Mouse (Mus musculus) liver, embryonic 11.5 days (tissue): ENCODE data around the gene Ddah1. TPM values are rescaled to one million over a fixed set of nuclear protein-coding genes. Genes with fewer than 3 reads are reported as not detected.
"Not testable (repeated sequence)": the region's sequence is repeated elsewhere in the genome, so short reads cannot be mapped to it uniquely, and the experiment has no call there.

Experiments used
- ATAC-seq: fragments of 200-750 bp; cut with Nextera tagmentation; replicated peaks from 2 replicates; pipeline ENCODE4 v1.8.0; 2017; ENCODE audit warnings: moderate number of reproducible peaks, mild to moderate bottlenecking, moderate TSS enrichment, moderate library complexity; ENCODE audit not compliant: low FRiP score
- DNase-seq: peaks from one replicate; pipeline ENCODE4 v3.0.0-alpha.2; 2017; ENCODE audit warnings: low spot score
- H3K27ac ChIP-seq: fragments of 300-500 bp; sonication (generic); 2 replicates; pipeline ENCODE4 v1.5.1; 2014; ENCODE audit warnings: mild to moderate bottlenecking, low read depth, low read length, control low read depth
- H3K27me3 ChIP-seq: fragments of 300-500 bp; sonication (generic); replicated peaks from 2 replicates; pipeline ENCODE4 v1.6.1; 2014; ENCODE audit warnings: low read length, mixed read lengths; ENCODE audit not compliant: control insufficient read depth, insufficient read depth
- H3K36me3 ChIP-seq: fragments of 300-500 bp; sonication (generic); 2 replicates; pipeline ENCODE4 v1.6.1; 2014; ENCODE audit warnings: mild to moderate bottlenecking, low read length, moderate library complexity, mixed read lengths; ENCODE audit not compliant: control insufficient read depth, insufficient read depth
- H3K4me1 ChIP-seq: fragments of 300-500 bp; sonication (generic); replicated peaks from 2 replicates; pipeline ENCODE4 v1.6.1; 2014; ENCODE audit warnings: low read length, mixed read lengths; ENCODE audit not compliant: control insufficient read depth, insufficient read depth
- H3K4me2 ChIP-seq: fragments of 300-500 bp; sonication (generic); 2 replicates; pipeline ENCODE4 v1.6.1; 2014; ENCODE audit warnings: mild to moderate bottlenecking, control low read depth, moderate library complexity
- H3K4me3 ChIP-seq: fragments of 300-500 bp; sonication (generic); 2 replicates; pipeline ENCODE4 v1.5.1; 2014; ENCODE audit warnings: low read depth, low read length, control low read depth
- H3K9ac ChIP-seq: fragments of 300-500 bp; sonication (generic); 2 replicates; pipeline ENCODE4 v1.6.1; 2014; ENCODE audit warnings: low read depth, low read length, control low read depth
- H3K9me3 ChIP-seq: fragments of 300-500 bp; sonication (generic); 2 replicates; pipeline ENCODE4 v1.6.1; 2016; ENCODE audit warnings: low read length, inconsistent platforms, mixed read lengths; ENCODE audit not compliant: control insufficient read depth
- WGBS: fragments of 180-500 bp; shearing (Covaris S2); extraction: QIAGEN DNeasy Blood & Tissue Kit; methylation state at CpG from one replicate; pipeline ENCODE4 v1.1.7; 2014; 5-methylcytosine and 5-hydroxymethylcytosine counted together
- polyA plus RNA-seq: library from polyadenylated mRNA; unstranded; fragments of >200 nt; fragmentation: Nextera tagmentation; extraction: Ambion mirVana; gene quantifications from 2 replicates; pipeline ENCODE4 v1.2.1, GENCODE M21; 2014

Ddah1 gene
- polyA plus RNA-seq, 1 experiment from 2014 or later, result 50.2 TPM

DNA sequence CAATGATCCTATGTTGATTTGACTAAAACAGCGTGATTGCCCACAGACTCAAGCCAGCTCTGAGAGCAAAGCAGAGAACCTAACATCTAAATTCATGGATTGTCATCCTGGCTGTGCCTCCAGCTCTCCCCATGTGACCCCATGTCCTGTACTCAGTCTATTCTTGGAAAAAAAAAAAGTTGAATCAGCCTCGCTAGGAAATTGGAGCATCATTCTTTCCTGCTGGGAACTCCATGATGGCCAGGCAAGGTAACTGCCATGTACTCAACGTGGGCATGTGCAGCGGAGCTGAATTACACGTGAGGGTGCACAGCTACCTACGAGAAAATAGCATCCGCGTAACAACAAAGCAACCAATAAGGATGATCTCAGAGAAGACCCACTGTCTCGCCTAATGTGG lies 114.2 kb downstream of the Ddah1 start:
- WGBS, result 88% methylated on average over 9 of the region's 9 CpGs
- H3K9ac ChIP-seq, result no peak overlapping the region
- no peaks in the 10 kb centered on the region for H3K9me3 ChIP-seq
- no peak for ATAC-seq
- H3K36me3 ChIP-seq, result no peaks in the 10 kb centered on the region
- H3K4me2 ChIP-seq, result no peak overlapping the region
- no peak for DNase-seq
- no peaks in the 10 kb centered on the region for H3K4me1 ChIP-seq
- no peak overlapping the region for H3K27ac ChIP-seq
- H3K27me3 ChIP-seq, result no peaks in the 10 kb centered on the region
- no peak overlapping the region for H3K4me3 ChIP-seq

DNA sequence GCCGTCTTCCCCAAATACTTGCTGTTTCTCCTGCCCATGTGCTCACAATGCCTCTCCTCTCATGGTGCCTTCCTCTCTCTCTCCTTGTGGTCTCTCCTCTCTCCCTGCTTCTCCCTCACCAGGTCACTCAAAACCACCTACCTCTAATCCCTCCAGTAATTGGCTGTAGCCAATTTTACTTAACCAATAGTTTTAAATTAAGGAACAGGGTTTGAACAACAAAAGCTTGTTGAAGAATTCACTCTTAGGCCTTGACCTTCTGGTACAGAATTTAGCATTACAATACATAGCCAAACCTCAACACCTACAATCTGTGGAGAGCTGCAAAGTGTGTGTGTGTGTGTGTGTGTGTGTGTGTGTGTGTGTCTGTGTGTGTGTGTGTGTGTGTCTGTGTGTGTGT lies 114.8 kb downstream of the Ddah1 start:
- H3K9ac ChIP-seq, result no peak overlapping the region
- H3K27ac ChIP-seq, result no peak overlapping the region

DNA sequence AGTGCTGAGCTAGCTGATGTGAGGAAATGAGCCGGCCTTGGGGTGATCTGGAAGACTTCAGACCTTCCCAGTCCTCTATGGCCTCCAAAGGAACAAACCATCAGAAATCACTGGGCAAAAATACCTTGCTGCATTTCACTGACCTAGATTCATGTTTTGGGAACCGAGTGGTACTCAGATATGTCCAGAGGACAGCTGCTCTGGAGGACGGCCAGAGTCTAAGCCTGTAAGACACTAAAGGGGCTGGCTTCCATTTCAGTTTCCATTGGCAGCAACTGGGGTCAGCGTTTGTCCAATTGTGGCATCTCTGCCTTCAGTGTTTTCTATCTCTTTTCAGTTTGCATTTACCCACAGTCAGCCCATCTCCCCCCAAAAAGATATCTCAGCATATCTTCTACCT lies 115.7 kb downstream of the Ddah1 start:
- Histone ChIP-seq H3K4me3 (no peak overlapping the region), H3K9me3 (no peaks in the 10 kb centered on the region), H3K27me3 (no peaks in the 10 kb centered on the region), H3K4me1 (no peaks in the 10 kb centered on the region), H3K9ac (no peak overlapping the region), H3K36me3 (no peaks in the 10 kb centered on the region), H3K27ac (no peak overlapping the region), H3K4me2 (no peak overlapping the region)
- DNase-seq, result no peak
- 77% methylated on average over 4 of the region's 4 CpGs for WGBS
- ATAC-seq, result no peak

More for the DNA sequence above, 114.8 kb downstream of the Ddah1 start:
- Histone ChIP-seq H3K4me1 (no peaks in the 10 kb centered on the region), H3K9me3 (no peaks in the 10 kb centered on the region), H3K27me3 (no peaks in the 10 kb centered on the region), H3K36me3 (no peaks in the 10 kb centered on the region), H3K4me3 (no peak overlapping the region), H3K4me2 (no peak overlapping the region)
- 88% methylated on average over 1 of the region's 1 CpGs for WGBS
- ATAC-seq (no peak), DNase-seq (no peak)

DNA sequence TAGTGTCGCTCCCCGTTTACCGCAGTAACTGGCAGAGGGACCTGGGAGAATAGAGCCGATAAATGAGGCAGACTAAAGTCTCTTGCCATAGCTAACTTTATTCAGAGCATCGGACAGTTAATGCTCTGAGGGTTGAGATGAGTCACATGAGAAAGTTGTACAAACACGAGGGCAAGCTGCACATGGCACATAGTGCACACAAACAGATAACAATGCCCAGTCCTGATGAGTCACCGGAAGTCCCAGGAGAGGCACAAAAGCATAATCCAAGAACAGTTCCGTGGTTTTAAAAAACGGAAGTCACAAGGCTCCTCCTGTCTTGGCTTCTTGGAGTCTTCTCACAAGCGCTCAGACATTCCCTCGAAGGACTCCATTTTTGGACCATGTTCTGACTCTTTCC lies 117.6 kb downstream of the Ddah1 start:
- DNase-seq (no peak), ATAC-seq (no peak)
- H3K9me3 ChIP-seq, result no peaks in the 10 kb centered on the region
- H3K36me3 ChIP-seq, result no peaks in the 10 kb centered on the region
- H3K4me1 ChIP-seq, result no peaks in the 10 kb centered on the region
- H3K4me2 ChIP-seq, result no peak overlapping the region
- H3K9ac ChIP-seq, result no peak overlapping the region
- H3K27ac ChIP-seq, result no peak overlapping the region
- WGBS, result 69% methylated on average over 11 of the region's 11 CpGs
- no peaks in the 10 kb centered on the region for H3K27me3 ChIP-seq
- no peak overlapping the region for H3K4me3 ChIP-seq

DNA sequence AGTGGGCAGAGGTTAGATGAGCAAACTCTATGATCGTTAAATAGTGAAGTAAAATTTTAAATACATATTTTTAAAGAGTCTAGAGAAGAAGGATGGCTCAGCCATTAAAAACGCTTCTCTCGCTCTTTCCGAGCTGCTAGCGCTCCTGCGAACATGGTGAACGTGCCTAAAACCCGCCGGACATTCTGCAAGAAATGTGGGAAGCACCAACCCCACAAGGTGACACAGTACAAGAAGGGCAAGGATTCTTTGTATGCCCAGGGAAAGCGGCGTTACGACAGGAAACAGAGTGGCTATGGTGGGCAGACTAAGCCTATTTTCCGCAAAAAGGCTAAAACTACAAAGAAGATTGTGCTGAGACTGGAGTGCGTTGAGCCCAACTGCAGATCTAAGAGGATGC lies 120.4 kb downstream of the Ddah1 start:
- H3K4me3 ChIP-seq, H3K27me3 ChIP-seq, H3K9me3 ChIP-seq, H3K36me3 ChIP-seq, DNase-seq, H3K4me1 ChIP-seq, H3K9ac ChIP-seq, H3K4me2 ChIP-seq, H3K27ac ChIP-seq, ATAC-seq: not testable (repeated sequence)
- 93% methylated on average over 13 of the region's 14 CpGs for WGBS

DNA sequence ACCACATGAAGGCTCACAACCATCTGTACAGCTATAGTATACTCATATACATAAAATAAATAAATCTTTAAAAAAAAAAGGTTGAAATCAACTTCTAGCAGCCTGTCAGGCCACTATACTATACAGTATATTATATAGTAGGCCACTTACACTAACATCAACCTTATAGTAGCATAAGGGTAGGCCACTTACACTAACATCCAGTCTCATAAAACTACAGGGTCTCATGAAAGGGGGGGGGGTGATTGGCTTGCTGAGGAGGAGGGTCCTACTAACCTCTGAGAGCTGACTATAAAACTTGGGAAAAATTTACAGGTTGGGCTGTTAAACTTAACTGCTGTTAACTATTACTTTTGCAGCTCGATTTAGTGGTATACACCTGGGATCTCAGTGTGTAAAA lies 121.9 kb downstream of the Ddah1 start:
- no peaks in the 10 kb centered on the region for H3K9me3 ChIP-seq
- WGBS, result 81% methylated on average over 1 of the region's 1 CpGs
- no peaks in the 10 kb centered on the region for H3K27me3 ChIP-seq
- ATAC-seq, result no peak
- H3K27ac ChIP-seq, result no peak overlapping the region
- H3K4me3 ChIP-seq, result no peak overlapping the region
- H3K9ac ChIP-seq, result no peak overlapping the region
- H3K36me3 ChIP-seq, result no peaks in the 10 kb centered on the region
- H3K4me2 ChIP-seq, result no peak overlapping the region
- DNase-seq, result no peak
- H3K4me1 ChIP-seq, result no peaks in the 10 kb centered on the region

DNA sequence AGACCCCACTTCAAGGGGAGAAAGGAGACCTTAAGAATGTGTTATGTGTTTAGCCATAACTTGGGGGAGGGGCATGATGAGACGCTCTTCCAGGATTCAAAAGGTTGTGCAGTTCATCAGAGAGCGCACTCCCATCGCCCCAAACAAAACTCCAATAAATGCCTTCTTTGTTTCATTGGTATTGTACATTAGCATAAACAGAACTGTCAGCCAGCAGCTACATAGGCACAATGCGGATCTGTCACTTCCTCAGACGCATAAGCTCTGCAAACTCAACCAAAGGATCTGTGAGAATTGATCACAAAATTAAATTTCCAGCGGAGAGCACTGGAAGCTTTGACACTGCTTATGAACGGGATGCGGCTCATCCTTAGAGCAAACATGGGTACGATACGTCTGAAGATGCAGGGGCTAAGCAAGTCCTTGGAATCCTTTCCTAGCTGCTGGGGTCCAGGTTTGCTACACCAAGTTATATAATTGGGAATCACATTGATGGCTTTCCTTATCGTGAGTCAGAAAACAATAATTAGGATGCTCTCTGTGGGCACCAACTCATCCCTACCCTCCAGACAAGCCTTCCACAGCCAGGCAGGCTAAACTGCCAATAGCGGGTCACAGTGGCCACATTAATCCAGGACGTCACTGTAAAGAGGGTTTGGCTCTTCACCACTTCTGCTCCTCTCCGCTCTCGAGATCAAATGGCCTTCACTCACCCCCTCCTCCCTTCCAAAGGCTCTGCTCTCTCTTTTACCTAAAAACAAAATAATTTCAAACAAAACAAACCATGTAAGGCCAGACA lies 123.8 kb downstream of the Ddah1 start:
- DNase-seq (no peak), ATAC-seq (no peak)
- no peaks in the 10 kb centered on the region for H3K27me3 ChIP-seq
- 87% methylated on average over 15 of the region's 15 CpGs for WGBS
- H3K4me3 ChIP-seq, result no peak overlapping the region
- H3K4me2 ChIP-seq, result no peak overlapping the region
- H3K9me3 ChIP-seq, result no peaks in the 10 kb centered on the region
- H3K36me3 ChIP-seq, result no peaks in the 10 kb centered on the region
- H3K27ac ChIP-seq, result no peak overlapping the region
- no peaks in the 10 kb centered on the region for H3K4me1 ChIP-seq
- H3K9ac ChIP-seq, result no peak overlapping the region

DNA sequence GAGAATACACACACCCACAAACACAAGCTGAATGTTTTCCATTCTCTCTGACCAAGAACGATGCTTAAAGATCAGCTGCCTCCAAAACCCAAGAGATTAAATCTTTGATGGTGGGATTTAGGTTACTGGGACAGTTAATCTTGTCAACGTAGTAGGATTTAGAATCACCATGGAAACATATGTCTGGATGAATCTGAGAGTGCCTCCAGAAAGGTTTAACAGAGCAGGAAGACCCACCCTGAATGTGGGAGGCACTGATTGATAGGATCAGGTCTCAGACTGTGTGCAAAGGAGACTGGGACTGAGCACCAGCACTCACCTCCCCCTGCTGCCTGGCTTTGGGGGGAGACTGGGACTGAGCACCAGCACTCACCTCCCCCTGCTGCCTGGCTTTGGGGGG lies 124.8 kb downstream of the Ddah1 start:
- Histone ChIP-seq H3K27me3 (no peaks in the 10 kb centered on the region), H3K27ac (no peak overlapping the region), H3K36me3 (no peaks in the 10 kb centered on the region), H3K4me1 (no peaks in the 10 kb centered on the region), H3K9ac (no peak overlapping the region), H3K9me3 (no peaks in the 10 kb centered on the region), H3K4me2 (no peak overlapping the region), H3K4me3 (no peak overlapping the region)
- DNase-seq (no peak), ATAC-seq (no peak)
- 44% methylated on average over 2 of the region's 2 CpGs for WGBS

DNA sequence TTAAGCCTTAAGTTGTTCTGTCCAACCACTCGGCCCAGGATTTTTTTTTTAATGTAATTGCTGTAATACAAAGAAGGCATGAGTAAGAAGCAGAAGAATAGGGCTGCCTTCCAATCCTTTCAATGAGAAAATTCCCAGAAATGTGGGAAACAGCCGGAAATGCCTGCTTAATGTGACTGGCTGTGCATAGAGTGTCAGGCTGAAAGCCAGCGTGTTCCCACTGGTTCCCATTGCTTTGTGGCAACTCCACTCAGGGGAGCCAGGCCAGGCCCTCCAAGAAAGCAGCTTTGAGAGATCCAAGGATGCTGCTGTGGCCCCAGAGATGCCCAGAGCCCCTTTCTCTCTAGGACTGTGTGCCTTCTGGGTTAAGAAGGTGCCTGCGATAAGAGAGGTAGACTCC lies 126.9 kb downstream of the Ddah1 start:
- H3K4me2 ChIP-seq, result no peak overlapping the region
- no peak overlapping the region for H3K4me3 ChIP-seq
- no peaks in the 10 kb centered on the region for H3K4me1 ChIP-seq
- no peaks in the 10 kb centered on the region for H3K9me3 ChIP-seq
- ATAC-seq, result peak; percentile 30; the same call in 1 of the 2 replicates
- H3K27me3 ChIP-seq, result no peaks in the 10 kb centered on the region
- no peak overlapping the region for H3K27ac ChIP-seq
- no peak overlapping the region for H3K9ac ChIP-seq
- 70% methylated on average over 4 of the region's 4 CpGs for WGBS
- no peak for DNase-seq
- H3K36me3 ChIP-seq, result no peaks in the 10 kb centered on the region
